Mouse (Mus musculus): ENCODE data around the gene Nxnl1. TPM values are rescaled to one million over a fixed set of nuclear protein-coding genes. Genes with fewer than 3 reads are reported as not detected.
A peak's percentile ranks its signal among the peaks of the same experiment; 100 is the strongest.

Gene Nxnl1
- polyA plus RNA-seq, 1 experiment from 2014 or later: 0.27 TPM

GRCm38 (mm10) chr8:71598375-71598774, 32.0 kb upstream of the Nxnl1 start:
- no peak overlapping the region for H3K4me2 ChIP-seq (replicated peaks; ENCODE audit: low read depth, low read length)
- H3K27me3 ChIP-seq (ENCODE audit: control insufficient read depth, insufficient read depth, low read length): peaks cover 17% of the 10 kb centered on the region
- ATAC-seq (ENCODE audit: low FRiP score, low TSS enrichment): no peak
- H3K4me3 ChIP-seq (ENCODE audit: low read length): no peak overlapping the region
- H3K27ac ChIP-seq (ENCODE audit: low read depth, low read length): no peak overlapping the region
- no peaks in the 10 kb centered on the region for H3K9me3 ChIP-seq (ENCODE audit: control insufficient read depth, low read length)
- H3K36me3 ChIP-seq (ENCODE audit: control insufficient read depth, insufficient read depth, low read length): no peaks in the 10 kb centered on the region; the same call in 1 of the 2 replicates
- peaks cover 14% of the 10 kb centered on the region for H3K4me1 ChIP-seq (ENCODE audit: control insufficient read depth, insufficient read depth, low read length)
- H3K9ac ChIP-seq (ENCODE audit: low read depth, low read length): no peak overlapping the region

GRCm38 (mm10) chr8:71597451-71597850, 31.1 kb upstream of the Nxnl1 start, which contains the start of gene Fam129c:
Gene Fam129c, plus strand, starts transcription at chr8:71597648.
- ATAC-seq (ENCODE audit: low FRiP score, low TSS enrichment): no peak
- WGBS: 78% methylated on average over 3 of the region's 3 CpGs

GRCm38 (mm10) chr8:71596798-71597197, 30.4 kb upstream of the Nxnl1 start:
- ATAC-seq (ENCODE audit: low FRiP score, low TSS enrichment): no peak
- Histone ChIP-seq H3K9me3 (ENCODE audit: control insufficient read depth, low read length) (no peaks in the 10 kb centered on the region), H3K9ac (ENCODE audit: low read depth, low read length) (no peak overlapping the region), H3K27ac (ENCODE audit: low read depth, low read length) (no peak overlapping the region), H3K4me1 (ENCODE audit: control insufficient read depth, insufficient read depth, low read length) (peaks cover 8% of the 10 kb centered on the region; the same call in 1 of the 2 replicates), H3K4me3 (ENCODE audit: low read length) (no peak overlapping the region), H3K4me2 (replicated peaks; ENCODE audit: low read depth, low read length) (no peak overlapping the region), H3K27me3 (ENCODE audit: control insufficient read depth, insufficient read depth, low read length) (peaks cover 4% of the 10 kb centered on the region), H3K36me3 (ENCODE audit: control insufficient read depth, insufficient read depth, low read length) (no peaks in the 10 kb centered on the region; the same call in 1 of the 2 replicates)
- 85% methylated on average over 4 of the region's 4 CpGs for WGBS

More at GRCm38 (mm10) chr8:71597451-71597850, 31.1 kb upstream of the Nxnl1 start, which contains the start of gene Fam129c:
- Histone ChIP-seq H3K36me3 (ENCODE audit: control insufficient read depth, insufficient read depth, low read length) (no peaks in the 10 kb centered on the region; the same call in 1 of the 2 replicates), H3K27ac (ENCODE audit: low read depth, low read length) (no peak within 1 kb of the TSS), H3K4me2 (replicated peaks; ENCODE audit: low read depth, low read length) (no peak within 1 kb of the TSS), H3K9ac (ENCODE audit: low read depth, low read length) (no peak within 1 kb of the TSS; the same call in 1 of the 2 replicates), H3K4me1 (ENCODE audit: control insufficient read depth, insufficient read depth, low read length) (peaks cover 14% of the 10 kb centered on the region), H3K27me3 (ENCODE audit: control insufficient read depth, insufficient read depth, low read length) (peaks cover 11% of the 10 kb centered on the region), H3K4me3 (ENCODE audit: low read length) (no peak within 1 kb of the TSS), H3K9me3 (ENCODE audit: control insufficient read depth, low read length) (no peaks in the 10 kb centered on the region)

GRCm38 (mm10) chr8:71596384-71596783, 30.0 kb upstream of the Nxnl1 start:
- no peak overlapping the region for H3K4me2 ChIP-seq (replicated peaks; ENCODE audit: low read depth, low read length)
- H3K27ac ChIP-seq (ENCODE audit: low read depth, low read length): no peak overlapping the region
- no peak for ATAC-seq (ENCODE audit: low FRiP score, low TSS enrichment)
- H3K4me1 ChIP-seq (ENCODE audit: control insufficient read depth, insufficient read depth, low read length): peaks cover 8% of the 10 kb centered on the region; the same call in 1 of the 2 replicates
- WGBS: 53% methylated on average over 6 of the region's 6 CpGs
- H3K36me3 ChIP-seq (ENCODE audit: control insufficient read depth, insufficient read depth, low read length): no peaks in the 10 kb centered on the region; the same call in 1 of the 2 replicates
- H3K9ac ChIP-seq (ENCODE audit: low read depth, low read length): no peak overlapping the region; the same call in 1 of the 2 replicates
- no peaks in the 10 kb centered on the region for H3K9me3 ChIP-seq (ENCODE audit: control insufficient read depth, low read length)
- H3K4me3 ChIP-seq (ENCODE audit: low read length): no peak overlapping the region
- H3K27me3 ChIP-seq (ENCODE audit: control insufficient read depth, insufficient read depth, low read length): no peaks in the 10 kb centered on the region

- H3K4me2 ChIP-seq (replicated peaks; ENCODE audit: low read depth, low read length): peak overlapping the region; percentile 15; the same call in 1 of the 2 replicates
- no peaks in the 10 kb centered on the region; the same call in 1 of the 2 replicates for H3K36me3 ChIP-seq (ENCODE audit: control insufficient read depth, insufficient read depth, low read length)
- no peak overlapping the region for H3K27ac ChIP-seq (ENCODE audit: low read depth, low read length)
- H3K4me3 ChIP-seq (ENCODE audit: low read length): no peak overlapping the region
- H3K9ac ChIP-seq (ENCODE audit: low read depth, low read length): no peak overlapping the region
- H3K9me3 ChIP-seq (ENCODE audit: control insufficient read depth, low read length): no peaks in the 10 kb centered on the region
- WGBS: 8% methylated on average over 27 of the region's 27 CpGs
- no peaks in the 10 kb centered on the region for H3K27me3 ChIP-seq (ENCODE audit: control insufficient read depth, insufficient read depth, low read length)
- peaks cover 12% of the 10 kb centered on the region for H3K4me1 ChIP-seq (ENCODE audit: control insufficient read depth, insufficient read depth, low read length)
- ATAC-seq (ENCODE audit: low FRiP score, low TSS enrichment): peak; percentile 26; the same call in 1 of the 2 replicates
These were observed 29.5 kb upstream of the Nxnl1 start for GRCm38 (mm10) chr8:71595862-71596261.

- ATAC-seq (ENCODE audit: low FRiP score, low TSS enrichment): no peak
- 94% methylated on average over 4 of the region's 4 CpGs for WGBS
- H3K4me3 ChIP-seq (ENCODE audit: low read length): no peak overlapping the region
- no peaks in the 10 kb centered on the region for H3K27me3 ChIP-seq (ENCODE audit: control insufficient read depth, insufficient read depth, low read length)
- H3K9me3 ChIP-seq (ENCODE audit: control insufficient read depth, low read length): no peaks in the 10 kb centered on the region
- H3K27ac ChIP-seq (ENCODE audit: low read depth, low read length): no peak overlapping the region
- H3K4me1 ChIP-seq (ENCODE audit: control insufficient read depth, insufficient read depth, low read length): peaks cover 13% of the 10 kb centered on the region
- H3K9ac ChIP-seq (ENCODE audit: low read depth, low read length): no peak overlapping the region
- no peak overlapping the region for H3K4me2 ChIP-seq (replicated peaks; ENCODE audit: low read depth, low read length)
- H3K36me3 ChIP-seq (ENCODE audit: control insufficient read depth, insufficient read depth, low read length): no peaks in the 10 kb centered on the region; the same call in 1 of the 2 replicates
These were observed 27.9 kb upstream of the Nxnl1 start for GRCm38 (mm10) chr8:71594324-71594722.

GRCm38 (mm10) chr8:71593556-71594323, 27.3 kb upstream of the Nxnl1 start:
- Histone ChIP-seq H3K9ac (ENCODE audit: low read depth, low read length) (no peak overlapping the region), H3K4me2 (replicated peaks; ENCODE audit: low read depth, low read length) (no peak overlapping the region), H3K27me3 (ENCODE audit: control insufficient read depth, insufficient read depth, low read length) (no peaks in the 10 kb centered on the region), H3K4me3 (ENCODE audit: low read length) (no peak overlapping the region), H3K27ac (ENCODE audit: low read depth, low read length) (no peak overlapping the region), H3K9me3 (ENCODE audit: control insufficient read depth, low read length) (no peaks in the 10 kb centered on the region), H3K36me3 (ENCODE audit: control insufficient read depth, insufficient read depth, low read length) (no peaks in the 10 kb centered on the region; the same call in 1 of the 2 replicates), H3K4me1 (ENCODE audit: control insufficient read depth, insufficient read depth, low read length) (peaks cover 13% of the 10 kb centered on the region)
- WGBS: 93% methylated on average over 8 of the region's 8 CpGs
- ATAC-seq (ENCODE audit: low FRiP score, low TSS enrichment): no peak

GRCm38 (mm10) chr8:71592374-71593170, 26.2 kb upstream of the Nxnl1 start:
- no peaks in the 10 kb centered on the region; the same call in 1 of the 2 replicates for H3K36me3 ChIP-seq (ENCODE audit: control insufficient read depth, insufficient read depth, low read length)
- H3K4me3 ChIP-seq (ENCODE audit: low read length): peak overlapping the region; percentile 72
- ATAC-seq (ENCODE audit: low FRiP score, low TSS enrichment): peak; percentile 69
- peak overlapping the region; percentile 95 for H3K9ac ChIP-seq (ENCODE audit: low read depth, low read length)
- peak overlapping the region; percentile 98 for H3K27ac ChIP-seq (ENCODE audit: low read depth, low read length)
- peak overlapping the region; percentile 94 for H3K4me2 ChIP-seq (replicated peaks; ENCODE audit: low read depth, low read length)
- no peaks in the 10 kb centered on the region for H3K27me3 ChIP-seq (ENCODE audit: control insufficient read depth, insufficient read depth, low read length)
- peaks cover 13% of the 10 kb centered on the region for H3K4me1 ChIP-seq (ENCODE audit: control insufficient read depth, insufficient read depth, low read length)
- WGBS: 4% methylated on average over 60 of the region's 60 CpGs
- H3K9me3 ChIP-seq (ENCODE audit: control insufficient read depth, low read length): no peaks in the 10 kb centered on the region
